In the genomic region with DNA sequence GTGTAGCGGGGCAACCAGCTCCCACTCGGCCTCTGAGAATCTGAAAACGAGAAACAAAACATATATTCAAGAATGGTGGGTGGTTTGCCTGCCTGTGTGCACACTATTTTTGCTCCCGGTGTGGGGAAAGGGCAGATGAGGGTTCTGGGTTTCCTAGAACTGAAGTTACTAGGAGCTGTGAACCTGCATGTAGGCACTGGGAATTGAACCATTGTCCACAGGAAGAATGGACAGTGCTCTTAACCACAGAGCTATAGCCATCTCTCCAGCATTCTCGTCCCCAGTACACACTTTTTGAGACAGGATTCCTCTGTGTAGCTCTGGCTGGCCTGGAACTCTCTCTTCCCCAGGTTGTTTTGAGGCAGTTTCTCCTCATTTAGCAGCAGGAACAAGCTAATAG, we compare ENCODE assay signal across 10 mouse cellular contexts. TPM values are rescaled to one million over a fixed set of nuclear protein-coding genes. Genes with fewer than 3 reads are reported as not detected.
DNase-seq lines count a peak whose midpoint lies in the region; ATAC-seq and TF ChIP-seq lines count a peak whose summit lies in the region.
"Had no signal": no experiment of that assay in that cellular context is flagged by ENCODE, and none has a peak within 500 bp of the region (broad histone marks: within the 10 kb centered on the region; RNA-seq: fewer than 3 reads in every experiment).

No protein-coding gene starts in this region.

- peak overlapping the region; percentile 73 for H3K4me3 ChIP-seq in heart, embryonic 13.5 days
- peak overlapping the region; percentile 84; the same call in 1 of the 2 replicates for H3K4me3 ChIP-seq in bone marrow macrophage, adult 2 months (ENCODE audit: insufficient read depth, low read length)
- H3K4me3 ChIP-seq in hindbrain, embryonic 14.5 days (replicated peaks; ENCODE audit: low read length), result peak overlapping the region; percentile 44
- peak overlapping the region; percentile 43; the same call in 1 of the 2 replicates for H3K4me3 ChIP-seq in midbrain, embryonic 14.5 days (replicated peaks; ENCODE audit: low read depth, low read length)

- no peak for ATAC-seq in heart, embryonic 13.5 days (ENCODE audit: extremely low read depth, insufficient number of reproducible peaks, low FRiP score, low TSS enrichment)
- no peak for ATAC-seq in hindbrain, embryonic 14.5 days (ENCODE audit: low FRiP score)
- no peak for ATAC-seq in midbrain, embryonic 14.5 days (ENCODE audit: low FRiP score, low TSS enrichment)
- no peak for ATAC-seq in erythroblast, adult 5-6 weeks (replicated peaks; ENCODE audit: low FRiP score, poor library complexity, severe bottlenecking)

- no peak for DNase-seq in heart, postnatal 4 days
- DNase-seq in hindbrain, embryonic 14.5 days (ENCODE audit: low spot score), result no peak
- DNase-seq in midbrain, embryonic 14.5 days, result no peak
- DNase-seq in adipocyte (ENCODE audit: low spot score), result no peak
- no peak for DNase-seq in layer of hippocampus, adult 8-10 months (ENCODE audit: low spot score in 2 of 2)
- DNase-seq: kidney, postnatal 4 days had no signal

- H3K9me3 ChIP-seq in heart, embryonic 13.5 days, result no peaks in the 10 kb centered on the region
- H3K9me3 ChIP-seq in hindbrain, embryonic 14.5 days (ENCODE audit: control insufficient read depth, low read length), result no peaks in the 10 kb centered on the region
- no peaks in the 10 kb centered on the region for H3K9me3 ChIP-seq in midbrain, embryonic 14.5 days (ENCODE audit: control insufficient read depth, low read length)

- TF ChIP-seq CTCF in bone marrow macrophage, adult 2 months (IDR thresholded peaks at IDR 0.05; ENCODE audit: low read depth, low read length), result no peak

- WGBS in heart, embryonic 13.5 days, result 41% methylated on average over 5 of the region's 5 CpGs
- WGBS in hindbrain, embryonic 14.5 days, result 28% methylated on average over 5 of the region's 5 CpGs
- 28% methylated on average over 5 of the region's 5 CpGs for WGBS in midbrain, embryonic 14.5 days

- H3K4me2 ChIP-seq in heart, embryonic 13.5 days, result peak overlapping the region; percentile 78
- H3K4me2 ChIP-seq in hindbrain, embryonic 14.5 days (replicated peaks), result peak overlapping the region; percentile 76
- H3K4me2 ChIP-seq in midbrain, embryonic 14.5 days (ENCODE audit: low read length), result peak overlapping the region; percentile 79

- H3K4me1 ChIP-seq in heart, embryonic 13.5 days, result peaks cover 38% of the 10 kb centered on the region
- H3K4me1 ChIP-seq in bone marrow macrophage, adult 2 months (ENCODE audit: control insufficient read depth, insufficient read depth, low read length), result peaks cover 34% of the 10 kb centered on the region
- H3K4me1 ChIP-seq in hindbrain, embryonic 14.5 days (replicated peaks; ENCODE audit: control insufficient read depth, insufficient read depth, low read length), result 0 out of 2 replicates have a peak, but pooled peaks cover 4% of the 10 kb centered on the region
- H3K4me1 ChIP-seq in midbrain, embryonic 14.5 days (ENCODE audit: control insufficient read depth, insufficient read depth, low read length), result 0 out of 2 replicates have a peak, but pooled peaks cover 7% of the 10 kb centered on the region

- H3K27me3 ChIP-seq in heart, embryonic 13.5 days (replicated peaks), result no peaks in the 10 kb centered on the region
- H3K27me3 ChIP-seq in hindbrain, embryonic 14.5 days (ENCODE audit: control insufficient read depth, insufficient read depth, low read length), result peaks cover 7% of the 10 kb centered on the region; the same call in 1 of the 2 replicates
- H3K27me3 ChIP-seq in midbrain, embryonic 14.5 days (ENCODE audit: control insufficient read depth, insufficient read depth, low read length), result no peaks in the 10 kb centered on the region

- H3K27ac ChIP-seq in heart, embryonic 13.5 days (replicated peaks), result peak overlapping the region; percentile 92
- peak overlapping the region; percentile 96 for H3K27ac ChIP-seq in bone marrow macrophage, adult 2 months (ENCODE audit: insufficient read depth, low read depth, low read length)
- H3K27ac ChIP-seq in hindbrain, embryonic 14.5 days, result no peak overlapping the region
- no peak overlapping the region for H3K27ac ChIP-seq in midbrain, embryonic 14.5 days (replicated peaks; ENCODE audit: low read depth, low read length)

- H3K9ac ChIP-seq in heart, embryonic 13.5 days, result peak overlapping the region; percentile 86
- H3K9ac ChIP-seq in hindbrain, embryonic 14.5 days, result peak overlapping the region; percentile 62; the same call in 1 of the 2 replicates
- H3K9ac ChIP-seq in midbrain, embryonic 14.5 days (replicated peaks; ENCODE audit: low read length), result peak overlapping the region; percentile 48; the same call in 1 of the 2 replicates

- TF ChIP-seq POLR2A in bone marrow macrophage, adult 2 months (IDR thresholded peaks at IDR 0.05; ENCODE audit: borderline replicate concordance, low read depth, low read length), result no peak

- H3K36me3 ChIP-seq in heart, embryonic 13.5 days, result peaks cover 9% of the 10 kb centered on the region
- H3K36me3 ChIP-seq in hindbrain, embryonic 14.5 days (replicated peaks; ENCODE audit: control insufficient read depth, insufficient read depth), result no peaks in the 10 kb centered on the region
- no peaks in the 10 kb centered on the region for H3K36me3 ChIP-seq in midbrain, embryonic 14.5 days (ENCODE audit: control insufficient read depth, insufficient read depth, low read length)

RNA-seq across cellular contexts. Expression of gene Hsd17b11, which starts 0.8 kb away (rescaled TPM):
- 2.8 and 3.3 TPM in 2 replicates for polyA plus RNA-seq in heart, embryonic 13.5 days (2015; fragmentation: Nextera tagmentation; extraction: Ambion mirVana)
- total RNA-seq in heart, postnatal 4 days (2021), result 10 to 100 TPM; 24.0 to 26.4 TPM
- 204 and 205 TPM in 2 replicates for polyA plus RNA-seq in bone marrow macrophage, adult 2 months (2012; ENCODE audit: insufficient read depth, insufficient read length, missing spikeins)
- 3.3 and 3.5 TPM in 2 replicates for polyA plus RNA-seq in hindbrain, embryonic 14.5 days (2014; fragmentation: Nextera tagmentation; extraction: Ambion mirVana)
- polyA plus RNA-seq in midbrain, embryonic 14.5 days (2014; fragmentation: Nextera tagmentation; extraction: Ambion mirVana), result 1.7 and 1.8 TPM in 2 replicates
- total RNA-seq in layer of hippocampus, adult 8-10 months (2022), result 10 to 100 TPM; 51.2 to 60.3 (median 54.6) TPM
- total RNA-seq in erythroblast, adult 5-6 weeks (2015; ENCODE audit: low replicate concordance), result 12.5 and 16.5 TPM in 2 replicates
- total RNA-seq in erythroblast, adult 5-6 weeks (2017; ENCODE audit: low replicate concordance), result 6.3 and 21.8 TPM in 2 replicates

RNA-seq across cellular contexts. Expression of gene Nudt9, which starts 23.5 kb away (rescaled TPM):
- polyA plus RNA-seq in heart, embryonic 13.5 days (2015; fragmentation: Nextera tagmentation; extraction: Ambion mirVana), result 53.7 and 55.6 TPM in 2 replicates
- total RNA-seq in heart, postnatal 4 days (2021), result 10 to 100 TPM; 43.1 to 44.1 TPM
- polyA plus RNA-seq in bone marrow macrophage, adult 2 months (2012; ENCODE audit: insufficient read depth, insufficient read length, missing spikeins), result 60.6 and 68.3 TPM in 2 replicates
- 63.8 and 67.2 TPM in 2 replicates for polyA plus RNA-seq in hindbrain, embryonic 14.5 days (2014; fragmentation: Nextera tagmentation; extraction: Ambion mirVana)
- 56.0 and 56.1 TPM in 2 replicates for polyA plus RNA-seq in midbrain, embryonic 14.5 days (2014; fragmentation: Nextera tagmentation; extraction: Ambion mirVana)
- 10 to 100 TPM; 64.8 to 79.1 (median 69.7) TPM for total RNA-seq in layer of hippocampus, adult 8-10 months (2022)
- total RNA-seq in erythroblast, adult 5-6 weeks (2015; ENCODE audit: low replicate concordance), result 13.8 and 14.4 TPM in 2 replicates
- total RNA-seq in erythroblast, adult 5-6 weeks (2017; ENCODE audit: low replicate concordance), result 34.2 and 44.5 TPM in 2 replicates

RNA-seq across cellular contexts. Expression of gene Hsd17b13, which starts 45.3 kb away (rescaled TPM):
- polyA plus RNA-seq in heart, embryonic 13.5 days (2015; fragmentation: Nextera tagmentation; extraction: Ambion mirVana), result 0.18 and 0.27 TPM in 2 replicates
- total RNA-seq in heart, postnatal 4 days (2021), result under 1 TPM in 1 of 2 experiments, not detected in 1; 0.26 TPM
- polyA plus RNA-seq in bone marrow macrophage, adult 2 months (2012; ENCODE audit: insufficient read depth, insufficient read length, missing spikeins), result not detected in 2 replicates
- not detected in 2 replicates for polyA plus RNA-seq in hindbrain, embryonic 14.5 days (2014; fragmentation: Nextera tagmentation; extraction: Ambion mirVana)
- not detected in 2 replicates for polyA plus RNA-seq in midbrain, embryonic 14.5 days (2014; fragmentation: Nextera tagmentation; extraction: Ambion mirVana)
- not detected for total RNA-seq in layer of hippocampus, adult 8-10 months (2022)
- not detected in 2 replicates for total RNA-seq in erythroblast, adult 5-6 weeks (2015; ENCODE audit: low replicate concordance)
- 0.84 TPM in 1 of 2 replicates, not detected in the other for total RNA-seq in erythroblast, adult 5-6 weeks (2017; ENCODE audit: low replicate concordance)
- total RNA-seq: common myeloid progenitor, adult 5-6 weeks had no signal

RNA-seq across cellular contexts. Expression of gene Gm17660, which starts 54.9 kb away (rescaled TPM):
- polyA plus RNA-seq in heart, embryonic 13.5 days (2015; fragmentation: Nextera tagmentation; extraction: Ambion mirVana), result not detected in 2 replicates
- not detected for total RNA-seq in heart, postnatal 4 days (2021)
- polyA plus RNA-seq in bone marrow macrophage, adult 2 months (2012; ENCODE audit: insufficient read depth, insufficient read length, missing spikeins), result not detected in 2 replicates
- polyA plus RNA-seq in hindbrain, embryonic 14.5 days (2014; fragmentation: Nextera tagmentation; extraction: Ambion mirVana), result not detected in 2 replicates
- polyA plus RNA-seq in midbrain, embryonic 14.5 days (2014; fragmentation: Nextera tagmentation; extraction: Ambion mirVana), result not detected in 2 replicates
- total RNA-seq in layer of hippocampus, adult 8-10 months (2022), result under 1 TPM in 1 of 4 experiments, not detected in 3; 0.80 TPM
- not detected in 2 replicates for total RNA-seq in erythroblast, adult 5-6 weeks (2015; ENCODE audit: low replicate concordance)
- total RNA-seq in erythroblast, adult 5-6 weeks (2017; ENCODE audit: low replicate concordance), result not detected in 2 replicates
- total RNA-seq: common myeloid progenitor, adult 5-6 weeks had no signal

Comparison
In these comparisons a context has a peak if more than half of its experiments do, and no peak if none do; other contexts are left out.
1. H3K27ac ChIP-seq: peak in heart, embryonic 13.5 days (single experiment) and bone marrow macrophage, adult 2 months (single experiment); none in hindbrain, embryonic 14.5 days (single experiment) and midbrain, embryonic 14.5 days (single experiment).
2. RNA of gene Hsd17b11, which starts 0.8 kb away (polyA plus RNA-seq): 204 to 205 TPM in bone marrow macrophage, adult 2 months; 3.3 to 3.5 TPM in hindbrain, embryonic 14.5 days, 2.8 to 3.3 TPM in heart, embryonic 13.5 days and 1.7 to 1.8 TPM in midbrain, embryonic 14.5 days; every median in the first group is over 10 times any median in the second.
3. Peak in every context shown above with its lines, with median percentiles within 50 percentile points of each other: H3K4me2 ChIP-seq, H3K4me3 ChIP-seq and H3K9ac ChIP-seq.